In genomic region chr2:39110514-39110913, GRCm38 (mm10) we compare ENCODE assay signal across 16 mouse cellular contexts.
"Had no signal": no experiment of that assay in that cellular context is flagged by ENCODE, and none has a peak within 500 bp of the region (broad histone marks: within the 10 kb centered on the region; RNA-seq: fewer than 3 reads in every experiment).

No protein-coding gene starts in this region.

- DNase-seq: retina, postnatal 1 day; right cerebral cortex, adult 18-20 months; right cerebral cortex, postnatal 14 days; right cerebral cortex, postnatal 25 days; right cerebral cortex, postnatal 4 days; spleen, adult 18-20 months; thymus, adult 18-20 months; thymus, adult 2 months; thymus, postnatal 14 days; thymus, postnatal 25 days; thymus, postnatal 36 days; thymus, postnatal 4 days had no signal

- H3K9ac ChIP-seq: neural tube, embryonic 13.5 days; neural tube, embryonic 15.5 days; stomach, embryonic 15.5 days had no signal

- H3K4me1 ChIP-seq: neural tube, embryonic 13.5 days; neural tube, embryonic 15.5 days; stomach, embryonic 15.5 days had no signal

- H3K27ac ChIP-seq: neural tube, embryonic 13.5 days; neural tube, embryonic 15.5 days; stomach, embryonic 15.5 days; stomach, postnatal 0 days had no signal

- H3K36me3 ChIP-seq: stomach, embryonic 15.5 days had no signal

- H3K27me3 ChIP-seq: neural tube, embryonic 13.5 days; neural tube, embryonic 15.5 days; stomach, embryonic 15.5 days had no signal

- H3K4me2 ChIP-seq: neural tube, embryonic 13.5 days; neural tube, embryonic 15.5 days; stomach, embryonic 15.5 days had no signal

- H3K9me3 ChIP-seq: neural tube, embryonic 13.5 days; neural tube, embryonic 15.5 days; stomach, embryonic 15.5 days had no signal

- H3K4me3 ChIP-seq: neural tube, embryonic 13.5 days; neural tube, embryonic 15.5 days; stomach, embryonic 15.5 days had no signal
